Mouse (Mus musculus): ENCODE results near the gene Ptges3. TPM values are rescaled to one million over a fixed set of nuclear protein-coding genes. Genes with fewer than 3 reads are reported as not detected.

Ptges3 gene
- total and polyA plus RNA-seq, 3 experiments: 209 to 315 (median 268) TPM

DNA sequence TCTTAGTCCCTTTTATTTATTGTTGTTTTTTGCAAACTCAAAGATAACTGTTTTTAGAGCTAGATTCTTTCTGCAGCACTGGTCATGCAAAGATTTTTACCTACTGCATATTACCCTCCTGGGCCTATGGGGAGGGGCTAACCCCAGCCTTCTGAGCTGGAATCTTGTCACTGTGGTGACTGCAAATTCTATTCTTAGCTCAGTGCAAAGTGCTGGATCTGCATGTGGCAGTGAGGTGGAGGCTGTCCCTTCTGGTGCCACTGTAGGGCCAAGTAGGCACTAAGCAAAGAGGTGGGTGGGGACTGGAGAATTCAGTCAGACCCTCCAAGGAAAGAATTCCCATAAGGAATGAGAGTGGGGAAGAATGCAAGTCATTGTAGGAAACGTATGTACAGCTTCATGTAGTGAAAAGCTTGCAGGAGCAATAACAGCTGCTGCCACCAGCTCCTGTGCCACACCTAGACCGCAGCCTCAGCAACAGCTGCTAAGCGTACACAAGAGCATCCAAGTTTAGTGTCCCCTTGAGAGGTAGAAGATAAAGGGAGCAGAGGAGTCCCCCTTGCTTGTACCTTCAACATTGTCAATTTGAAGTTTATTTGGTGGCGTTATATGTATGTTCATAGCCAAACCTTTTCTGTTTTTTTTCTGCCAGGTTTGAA lies 51.5 kb downstream of the Ptges3 start:
- Histone ChIP-seq H3K36me3 (replicated peaks) (peaks cover 78% of the 10 kb centered on the region), H3K4me1 (ENCODE audit: insufficient read depth, low read depth, low read length) (0 out of 2 replicates have a peak, but pooled peaks cover 3% of the 10 kb centered on the region), H3K4me3 (ENCODE audit: low read depth, low read length) (no peak overlapping the region), H3K9me3 (replicated peaks) (no peaks in the 10 kb centered on the region), H3K27me3 (ENCODE audit: insufficient read depth, low read length) (no peaks in the 10 kb centered on the region)
- TF ChIP-seq GATA2 (IDR thresholded peaks at IDR 0.05; ENCODE audit: borderline replicate concordance, low read depth, low read length) (no peak), GATA1 (IDR thresholded peaks at IDR 0.05; ENCODE audit: borderline replicate concordance, low read length) (no peak), CTCF (IDR thresholded peaks at IDR 0.05; ENCODE audit: low read depth, low read length) (no peak), TAL1 (conservative IDR thresholded peaks at IDR 0.05; ENCODE audit: low read depth, low read length) (no peak), POLR2AphosphoS5 (IDR thresholded peaks at IDR 0.05; ENCODE audit: insufficient replicate concordance, low read depth, low read length) (no peak)
- no peak for ATAC-seq (ENCODE audit: extremely low read depth, insufficient number of reproducible peaks, low FRiP score, poor library complexity, severe bottlenecking)
- DNase-seq (ENCODE audit: low spot score): no peak

- H3K36me3 ChIP-seq (replicated peaks): peaks cover 81% of the 10 kb centered on the region
- TF ChIP-seq POLR2AphosphoS5 (IDR thresholded peaks at IDR 0.05; ENCODE audit: insufficient replicate concordance, low read depth, low read length): no peak
- TF ChIP-seq GATA1 (IDR thresholded peaks at IDR 0.05; ENCODE audit: borderline replicate concordance, low read length): no peak
- no peak for TF ChIP-seq CTCF (IDR thresholded peaks at IDR 0.05; ENCODE audit: low read depth, low read length)
- no peak for TF ChIP-seq GATA2 (IDR thresholded peaks at IDR 0.05; ENCODE audit: borderline replicate concordance, low read depth, low read length)
- TF ChIP-seq TAL1 (conservative IDR thresholded peaks at IDR 0.05; ENCODE audit: low read depth, low read length): no peak
- ATAC-seq (ENCODE audit: extremely low read depth, insufficient number of reproducible peaks, low FRiP score, poor library complexity, severe bottlenecking) (no peak), DNase-seq (ENCODE audit: low spot score) (no peak)
- H3K9me3 ChIP-seq (replicated peaks): no peaks in the 10 kb centered on the region
- 0 out of 2 replicates have a peak, but pooled peaks cover 3% of the 10 kb centered on the region for H3K4me1 ChIP-seq (ENCODE audit: insufficient read depth, low read depth, low read length)
- H3K27me3 ChIP-seq (ENCODE audit: insufficient read depth, low read length): no peaks in the 10 kb centered on the region
- no peak overlapping the region for H3K4me3 ChIP-seq (ENCODE audit: low read depth, low read length)
Measured at GRCm38 (mm10) chr10:128111227-128111626, 52.5 kb downstream of the Ptges3 start.

DNA sequence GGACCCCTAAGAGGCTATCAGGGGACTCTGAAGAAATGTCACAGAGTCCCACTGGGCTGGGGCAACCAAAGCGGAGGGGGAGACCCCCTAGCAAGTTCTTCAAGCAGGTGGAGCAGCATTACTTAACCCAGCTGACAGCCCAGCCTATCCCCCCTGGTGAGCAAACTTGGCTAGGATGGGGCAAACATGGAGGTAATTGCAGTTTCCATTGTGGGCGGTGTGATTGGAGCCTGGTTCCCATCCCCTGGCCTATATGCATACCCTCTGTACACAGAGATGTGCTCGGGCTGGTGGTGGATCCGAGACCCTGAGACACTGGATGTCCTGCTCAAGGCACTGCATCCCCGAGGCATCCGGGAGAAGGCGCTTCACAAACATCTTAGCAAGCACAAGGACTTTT lies 65.1 kb downstream of the Ptges3 start:
- H3K4me1 ChIP-seq (ENCODE audit: insufficient read depth, low read depth, low read length): no peaks in the 10 kb centered on the region; the same call in none of the 2 replicates
- H3K9me3 ChIP-seq (replicated peaks): no peaks in the 10 kb centered on the region
- no peak overlapping the region for H3K4me3 ChIP-seq (ENCODE audit: low read depth, low read length)
- ATAC-seq (ENCODE audit: extremely low read depth, insufficient number of reproducible peaks, low FRiP score, poor library complexity, severe bottlenecking) (no peak), DNase-seq (ENCODE audit: low spot score) (no peak)
- TF ChIP-seq TAL1 (conservative IDR thresholded peaks at IDR 0.05; ENCODE audit: low read depth, low read length) (no peak), GATA1 (IDR thresholded peaks at IDR 0.05; ENCODE audit: borderline replicate concordance, low read length) (no peak), CTCF (IDR thresholded peaks at IDR 0.05; ENCODE audit: low read depth, low read length) (no peak), GATA2 (IDR thresholded peaks at IDR 0.05; ENCODE audit: borderline replicate concordance, low read depth, low read length) (no peak), POLR2AphosphoS5 (IDR thresholded peaks at IDR 0.05; ENCODE audit: insufficient replicate concordance, low read depth, low read length) (no peak)
- no peaks in the 10 kb centered on the region for H3K27me3 ChIP-seq (ENCODE audit: insufficient read depth, low read length)
- H3K36me3 ChIP-seq (replicated peaks): peaks cover 99% of the 10 kb centered on the region

DNA sequence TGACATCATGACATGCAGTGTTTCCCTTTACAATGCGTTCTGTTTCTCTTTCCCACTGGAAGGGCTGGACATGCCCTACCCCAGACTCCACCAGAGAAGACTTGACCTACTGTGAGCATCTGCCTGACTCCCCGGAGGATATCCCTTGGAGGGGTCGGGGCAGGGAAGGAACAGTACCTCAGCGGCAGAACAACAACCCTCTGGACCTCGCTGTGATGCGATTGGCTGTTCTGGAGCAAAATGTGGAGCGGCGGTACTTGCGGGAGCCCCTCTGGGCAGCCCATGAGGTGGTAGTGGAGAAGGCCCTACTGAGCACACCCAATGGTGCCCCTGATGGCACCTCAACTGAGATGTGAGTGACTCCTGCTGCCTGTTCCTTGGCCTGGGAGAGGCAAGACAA lies 66.1 kb downstream of the Ptges3 start:
- Histone ChIP-seq H3K27me3 (ENCODE audit: insufficient read depth, low read length) (no peaks in the 10 kb centered on the region), H3K36me3 (replicated peaks) (peaks cover 96% of the 10 kb centered on the region), H3K4me3 (ENCODE audit: low read depth, low read length) (no peak overlapping the region), H3K9me3 (replicated peaks) (no peaks in the 10 kb centered on the region), H3K4me1 (ENCODE audit: insufficient read depth, low read depth, low read length) (no peaks in the 10 kb centered on the region; the same call in 1 of the 2 replicates)
- DNase-seq (ENCODE audit: low spot score) (no peak), ATAC-seq (ENCODE audit: extremely low read depth, insufficient number of reproducible peaks, low FRiP score, poor library complexity, severe bottlenecking) (no peak)
- no peak for TF ChIP-seq TAL1 (conservative IDR thresholded peaks at IDR 0.05; ENCODE audit: low read depth, low read length)
- TF ChIP-seq CTCF (IDR thresholded peaks at IDR 0.05; ENCODE audit: low read depth, low read length): no peak

DNA sequence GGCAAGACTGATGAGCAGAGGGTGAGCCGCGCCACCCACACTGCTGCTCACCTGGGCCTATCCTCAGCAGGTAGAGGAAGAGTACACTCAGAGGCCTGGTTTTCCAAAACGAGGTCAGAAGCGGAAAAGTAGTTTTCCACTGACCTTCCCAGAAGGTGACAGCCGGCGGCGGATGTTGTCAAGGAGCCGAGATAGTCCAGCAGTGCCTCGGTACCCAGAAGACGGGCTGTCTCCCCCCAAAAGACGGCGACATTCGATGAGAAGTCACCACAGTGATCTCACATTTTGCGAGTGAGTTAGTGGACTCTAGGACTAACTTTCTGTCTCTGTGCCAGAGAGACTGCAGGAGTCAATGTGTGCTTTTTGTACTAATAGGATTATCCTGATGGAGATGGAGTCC lies 67.2 kb downstream of the Ptges3 start:
- ATAC-seq (ENCODE audit: extremely low read depth, insufficient number of reproducible peaks, low FRiP score, poor library complexity, severe bottlenecking) (no peak), DNase-seq (ENCODE audit: low spot score) (no peak)
- Histone ChIP-seq H3K4me1 (ENCODE audit: insufficient read depth, low read depth, low read length) (no peaks in the 10 kb centered on the region; the same call in 1 of the 2 replicates), H3K9me3 (replicated peaks) (no peaks in the 10 kb centered on the region), H3K27me3 (ENCODE audit: insufficient read depth, low read length) (no peaks in the 10 kb centered on the region), H3K4me3 (ENCODE audit: low read depth, low read length) (no peak overlapping the region), H3K36me3 (replicated peaks) (peaks cover 95% of the 10 kb centered on the region)
- no peak for TF ChIP-seq TAL1 (conservative IDR thresholded peaks at IDR 0.05; ENCODE audit: low read depth, low read length)
- no peak for TF ChIP-seq CTCF (IDR thresholded peaks at IDR 0.05; ENCODE audit: low read depth, low read length)

Other genes starting within 250 kb of the Ptges3 start
- gene Rdh19, start 209.0 kb upstream of the Ptges3 start, total RNA-seq (2014; fragmentation: Nextera tagmentation): not detected in 2 replicates
- 0.11 TPM in 1 of 2 replicates, not detected in the other for gene Rdh19, start 209.0 kb upstream of the Ptges3 start, total RNA-seq (2017)
- not detected in 2 replicates for gene Rdh19, start 209.0 kb upstream of the Ptges3 start, polyA plus RNA-seq (2012)
- 0.97 TPM in 1 of 2 replicates, not detected in the other for gene Rdh16f2, start 192.5 kb upstream of the Ptges3 start, total RNA-seq (2014; fragmentation: Nextera tagmentation)
- 0.23 and 0.87 TPM in 2 replicates for gene Rdh16f2, start 192.5 kb upstream of the Ptges3 start, total RNA-seq (2017)
- 0.07 TPM in 1 of 2 replicates, not detected in the other for gene Rdh16f2, start 192.5 kb upstream of the Ptges3 start, polyA plus RNA-seq (2012)
- gene Rdh7, start 170.1 kb upstream of the Ptges3 start, total RNA-seq (2014; fragmentation: Nextera tagmentation): not detected in 2 replicates
- not detected in 2 replicates for gene Rdh7, start 170.1 kb upstream of the Ptges3 start, total RNA-seq (2017)
- gene Rdh7, start 170.1 kb upstream of the Ptges3 start, polyA plus RNA-seq (2012): not detected in 2 replicates
- gene Sdr9c7, start 160.4 kb upstream of the Ptges3 start, total RNA-seq (2014; fragmentation: Nextera tagmentation): not detected in 2 replicates
- 0.05 TPM in 1 of 2 replicates, not detected in the other for gene Sdr9c7, start 160.4 kb upstream of the Ptges3 start, total RNA-seq (2017)
- gene Sdr9c7, start 160.4 kb upstream of the Ptges3 start, polyA plus RNA-seq (2012): not detected in 2 replicates
- not detected in 2 replicates for gene Hsd17b6, start 51.3 kb upstream of the Ptges3 start, total RNA-seq (2014; fragmentation: Nextera tagmentation)
- gene Hsd17b6, start 51.3 kb upstream of the Ptges3 start, total RNA-seq (2017): 0.05 TPM in 1 of 2 replicates, not detected in the other
- gene Hsd17b6, start 51.3 kb upstream of the Ptges3 start, polyA plus RNA-seq (2012): not detected in 2 replicates
- gene Prim1, start 43.8 kb upstream of the Ptges3 start, total RNA-seq (2014; fragmentation: Nextera tagmentation): 83.3 and 97.0 TPM in 2 replicates
- 134 TPM in 2 replicates for gene Prim1, start 43.8 kb upstream of the Ptges3 start, total RNA-seq (2017)
- 3.7 and 5.8 TPM in 2 replicates for gene Prim1, start 43.8 kb upstream of the Ptges3 start, polyA plus RNA-seq (2012)
- gene Naca, start 23.4 kb upstream of the Ptges3 start, total RNA-seq (2014; fragmentation: Nextera tagmentation): 544 and 609 TPM in 2 replicates
- 1,963 and 1,995 TPM in 2 replicates for gene Naca, start 23.4 kb upstream of the Ptges3 start, total RNA-seq (2017)
- gene Naca, start 23.4 kb upstream of the Ptges3 start, polyA plus RNA-seq (2012): 99.4 and 167 TPM in 2 replicates
- gene Atp5b, start 24.3 kb downstream of the Ptges3 start, total RNA-seq (2014; fragmentation: Nextera tagmentation): 2,076 and 2,077 TPM in 2 replicates
- 2,841 and 2,974 TPM in 2 replicates for gene Atp5b, start 24.3 kb downstream of the Ptges3 start, total RNA-seq (2017)
- 1,412 and 1,783 TPM in 2 replicates for gene Atp5b, start 24.3 kb downstream of the Ptges3 start, polyA plus RNA-seq (2012)
- gene Baz2a, start 32.6 kb downstream of the Ptges3 start, total RNA-seq (2014; fragmentation: Nextera tagmentation): 102 and 116 TPM in 2 replicates
- 14.8 and 16.6 TPM in 2 replicates for gene Baz2a, start 32.6 kb downstream of the Ptges3 start, total RNA-seq (2017)
- gene Baz2a, start 32.6 kb downstream of the Ptges3 start, polyA plus RNA-seq (2012): 24.8 and 34.7 TPM in 2 replicates
- 28.1 and 32.1 TPM in 2 replicates for gene Rbms2, start 121.3 kb downstream of the Ptges3 start, total RNA-seq (2014; fragmentation: Nextera tagmentation)
- gene Rbms2, start 121.3 kb downstream of the Ptges3 start, total RNA-seq (2017): 7.1 and 8.3 TPM in 2 replicates
- 9.3 and 11.3 TPM in 2 replicates for gene Rbms2, start 121.3 kb downstream of the Ptges3 start, polyA plus RNA-seq (2012)
- gene Gls2, start 135.5 kb downstream of the Ptges3 start, total RNA-seq (2014; fragmentation: Nextera tagmentation): 10.7 and 15.0 TPM in 2 replicates
- gene Gls2, start 135.5 kb downstream of the Ptges3 start, total RNA-seq (2017): 4.0 and 5.3 TPM in 2 replicates
- gene Gls2, start 135.5 kb downstream of the Ptges3 start, polyA plus RNA-seq (2012): 11.1 and 14.6 TPM in 2 replicates
- 11.5 and 13.9 TPM in 2 replicates for gene Spryd4, start 152.9 kb downstream of the Ptges3 start, total RNA-seq (2014; fragmentation: Nextera tagmentation)
- 18.8 and 23.3 TPM in 2 replicates for gene Spryd4, start 152.9 kb downstream of the Ptges3 start, total RNA-seq (2017)
- 3.2 and 4.4 TPM in 2 replicates for gene Spryd4, start 152.9 kb downstream of the Ptges3 start, polyA plus RNA-seq (2012)
- not detected in 2 replicates for gene Mip, start 166.9 kb downstream of the Ptges3 start, total RNA-seq (2014; fragmentation: Nextera tagmentation)
- 0.05 TPM in 1 of 2 replicates, not detected in the other for gene Mip, start 166.9 kb downstream of the Ptges3 start, total RNA-seq (2017)
- 0.02 TPM in 1 of 2 replicates, not detected in the other for gene Mip, start 166.9 kb downstream of the Ptges3 start, polyA plus RNA-seq (2012)
- 28.1 and 32.6 TPM in 2 replicates for gene Timeless, start 173.1 kb downstream of the Ptges3 start, total RNA-seq (2014; fragmentation: Nextera tagmentation)
- gene Timeless, start 173.1 kb downstream of the Ptges3 start, total RNA-seq (2017): 43.8 and 61.4 TPM in 2 replicates
- gene Timeless, start 173.1 kb downstream of the Ptges3 start, polyA plus RNA-seq (2012): 44.2 and 46.7 TPM in 2 replicates
- not detected in 2 replicates for gene Apon, start 195.1 kb downstream of the Ptges3 start, total RNA-seq (2014; fragmentation: Nextera tagmentation)
- 0.17 and 0.27 TPM in 2 replicates for gene Apon, start 195.1 kb downstream of the Ptges3 start, total RNA-seq (2017)
- gene Apon, start 195.1 kb downstream of the Ptges3 start, polyA plus RNA-seq (2012): 0.04 TPM in 1 of 2 replicates, not detected in the other
- gene Apof, start 209.7 kb downstream of the Ptges3 start, total RNA-seq (2014; fragmentation: Nextera tagmentation): not detected in 2 replicates
- gene Apof, start 209.7 kb downstream of the Ptges3 start, total RNA-seq (2017): 0.12 and 0.16 TPM in 2 replicates
- not detected in 2 replicates for gene Apof, start 209.7 kb downstream of the Ptges3 start, polyA plus RNA-seq (2012)
- gene Stat2, start 211.6 kb downstream of the Ptges3 start, total RNA-seq (2014; fragmentation: Nextera tagmentation): 23.3 and 24.5 TPM in 2 replicates
- gene Stat2, start 211.6 kb downstream of the Ptges3 start, total RNA-seq (2017): 15.0 and 16.7 TPM in 2 replicates
- gene Stat2, start 211.6 kb downstream of the Ptges3 start, polyA plus RNA-seq (2012): 10.0 and 10.7 TPM in 2 replicates
- not detected in 2 replicates for gene Il23a, start 239.8 kb downstream of the Ptges3 start, total RNA-seq (2014; fragmentation: Nextera tagmentation)
- gene Il23a, start 239.8 kb downstream of the Ptges3 start, total RNA-seq (2017): 0.16 TPM in 1 of 2 replicates, not detected in the other
- 0.03 TPM in 1 of 2 replicates, not detected in the other for gene Il23a, start 239.8 kb downstream of the Ptges3 start, polyA plus RNA-seq (2012)
- 23.2 and 30.2 TPM in 2 replicates for gene Pan2, start 244.4 kb downstream of the Ptges3 start, total RNA-seq (2014; fragmentation: Nextera tagmentation)
- 13.8 TPM in 2 replicates for gene Pan2, start 244.4 kb downstream of the Ptges3 start, total RNA-seq (2017)
- 3.4 and 3.6 TPM in 2 replicates for gene Pan2, start 244.4 kb downstream of the Ptges3 start, polyA plus RNA-seq (2012)

Measured in G1E (cell line).